Mouse (Mus musculus): Measurements from ENCODE around the gene Gdf5.

The Gdf5 gene

DNA sequence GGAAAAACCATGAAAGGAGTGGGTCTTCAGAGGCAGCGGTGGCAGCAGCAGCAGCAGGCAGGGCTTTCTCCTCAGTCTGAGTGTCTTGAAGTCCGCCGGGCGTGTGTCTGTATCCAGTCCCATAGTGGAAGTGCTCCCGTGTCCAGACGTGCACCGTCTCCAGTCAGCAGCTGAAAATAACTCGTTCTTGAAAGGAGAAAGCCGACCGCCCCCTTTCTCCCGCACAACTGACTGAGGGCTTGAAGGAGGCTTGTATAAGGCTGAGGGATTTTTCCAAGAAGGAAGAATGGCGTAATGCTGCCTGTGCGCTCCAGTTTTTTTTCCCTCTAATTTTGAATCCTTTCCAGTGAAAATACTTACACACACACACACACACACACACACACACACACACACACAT, at the start of gene Gdf5:
Gene Gdf5, minus strand, starts transcription at position 244 of the 400 bp plus-strand sequence.
- no peak for DNase-seq (ENCODE audit: low read depth)

DNA sequence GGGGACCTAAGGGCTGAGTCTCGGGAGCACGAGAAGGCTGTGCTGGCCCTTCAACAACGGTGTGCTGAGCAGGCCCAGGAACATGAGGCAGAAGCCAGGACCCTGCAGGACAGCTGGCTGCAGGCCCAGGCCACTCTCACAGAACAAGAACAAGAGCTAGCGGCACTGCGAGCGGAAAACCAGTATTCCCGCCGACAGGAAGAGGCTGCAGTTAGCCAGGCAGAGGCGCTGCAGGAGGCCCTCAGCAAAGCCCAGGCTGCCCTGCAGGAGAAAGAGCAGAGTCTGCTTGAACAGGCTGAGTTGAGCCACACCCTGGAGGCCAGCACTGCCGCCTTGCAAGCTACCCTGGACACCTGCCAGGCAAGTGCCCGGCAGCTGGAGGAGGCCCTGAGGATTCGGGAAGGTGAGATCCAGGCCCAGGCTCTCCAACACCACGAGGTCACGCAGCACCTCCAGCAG, 46.7 kb upstream of the Gdf5 start:
- DNase-seq (ENCODE audit: low read depth) = no peak

DNA sequence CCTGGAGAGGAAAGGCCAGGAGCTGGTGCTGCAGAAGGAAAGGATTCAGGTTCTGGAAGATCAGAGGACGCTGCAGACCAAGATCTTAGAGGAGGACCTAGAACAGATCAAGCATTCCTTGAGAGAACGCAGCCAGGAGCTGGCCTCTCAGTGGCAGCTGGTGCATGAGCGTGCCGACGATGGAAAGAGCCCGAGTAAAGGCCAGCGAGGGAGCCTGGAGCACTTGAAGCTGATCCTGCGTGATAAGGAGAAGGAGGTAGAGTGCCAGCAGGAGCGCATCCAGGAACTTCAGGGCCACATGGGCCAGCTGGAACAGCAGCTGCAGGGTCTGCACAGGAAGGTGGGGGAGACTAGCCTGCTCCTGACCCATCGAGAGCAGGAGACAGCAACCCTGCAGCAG, 46.0 kb upstream of the Gdf5 start:
- no peak for DNase-seq (ENCODE audit: low read depth)

DNA sequence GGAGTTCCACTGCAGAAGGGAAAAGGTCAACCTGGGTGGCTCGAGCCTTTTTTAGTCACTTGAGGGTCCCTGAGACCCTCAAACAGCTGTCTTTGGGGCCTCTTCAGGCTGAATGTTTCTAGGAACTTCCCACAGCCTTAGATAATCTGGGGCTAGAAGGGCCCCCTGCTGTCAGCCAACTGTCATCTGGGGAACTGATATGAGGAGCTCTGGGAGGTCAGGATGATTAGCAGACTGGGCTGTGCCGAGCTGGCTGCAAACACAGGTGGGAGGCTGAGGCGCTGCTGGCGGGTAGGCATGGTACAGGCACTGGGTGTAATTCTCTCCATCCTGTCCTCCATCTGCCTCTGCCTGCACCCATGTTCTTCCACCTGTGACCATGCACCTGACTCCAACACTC, 43.9 kb upstream of the Gdf5 start:
- DNase-seq (ENCODE audit: low read depth) = peak; percentile 25

DNA sequence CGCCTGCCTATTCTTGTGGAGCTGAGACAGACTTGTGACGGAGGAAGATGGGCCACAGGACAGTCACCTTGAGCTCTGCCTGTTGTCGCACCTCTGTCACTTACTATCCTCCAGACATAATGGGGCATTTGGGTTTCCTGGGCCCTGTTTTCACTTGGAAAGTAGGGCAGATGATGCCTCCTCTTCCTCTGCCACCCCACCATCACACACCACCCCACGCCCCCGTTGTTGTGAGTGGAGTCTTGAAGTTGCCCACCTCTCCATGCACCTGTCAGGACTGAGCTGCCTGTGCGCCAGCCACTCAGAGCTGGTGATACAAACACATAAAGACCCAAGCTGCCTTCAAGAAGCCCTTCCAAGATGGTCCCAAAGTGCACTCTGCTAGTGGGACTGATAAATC, 42.0 kb upstream of the Gdf5 start:
- no peak for DNase-seq (ENCODE audit: low read depth)

DNA sequence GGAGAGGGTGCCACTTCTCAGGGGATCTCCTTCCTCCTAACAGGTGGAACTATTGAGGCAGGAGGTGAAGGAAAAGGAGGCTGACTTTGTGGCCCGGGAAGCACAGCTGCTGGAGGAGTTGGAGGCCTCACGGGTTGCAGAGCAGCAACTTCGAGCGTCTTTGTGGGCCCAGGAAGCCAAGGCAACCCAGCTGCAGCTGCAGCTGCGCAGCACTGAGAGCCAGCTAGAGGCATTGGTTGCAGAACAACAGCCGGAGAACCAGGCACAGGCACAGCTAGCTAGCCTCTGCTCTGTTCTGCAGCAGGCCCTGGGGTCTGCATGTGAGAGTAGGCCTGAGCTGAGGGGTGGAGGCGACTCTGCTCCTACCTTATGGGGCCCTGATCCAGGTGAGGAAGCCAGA, 40.6 kb upstream of the Gdf5 start:
- DNase-seq (ENCODE audit: low read depth) = no peak

DNA sequence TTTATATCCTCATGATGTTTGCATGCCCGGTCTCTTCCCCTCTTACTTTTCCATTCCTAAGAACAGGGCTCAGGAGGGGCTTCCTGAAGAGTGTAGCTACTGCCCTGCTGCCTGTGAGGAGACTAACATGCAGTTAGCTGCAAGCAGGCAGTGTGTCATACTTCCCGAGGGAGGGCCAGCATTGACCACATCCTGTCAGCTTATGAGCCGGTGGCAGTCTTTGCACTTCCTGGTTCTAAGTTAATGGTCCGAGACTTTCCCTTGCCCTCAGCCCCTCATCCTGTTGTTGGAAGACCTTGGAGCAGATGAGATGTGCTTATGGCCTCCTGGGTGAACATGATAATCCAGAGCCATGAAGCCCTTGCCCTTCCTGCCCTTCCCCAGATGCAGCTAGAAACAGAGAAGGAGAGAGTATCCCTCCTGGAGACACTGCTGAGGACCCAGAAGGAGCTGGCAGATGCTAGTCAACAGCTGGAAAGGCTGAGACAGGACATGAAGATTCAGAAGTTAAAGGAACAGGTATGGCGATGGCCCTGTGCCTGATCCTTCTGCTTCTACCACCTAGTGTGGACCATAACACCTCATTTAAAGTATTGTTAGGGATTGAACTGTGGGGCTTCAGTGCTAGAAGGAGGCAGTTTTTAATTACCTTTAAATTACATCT, 34.3 kb upstream of the Gdf5 start:
- peak; percentile 55 for DNase-seq (ENCODE audit: low read depth)

DNA sequence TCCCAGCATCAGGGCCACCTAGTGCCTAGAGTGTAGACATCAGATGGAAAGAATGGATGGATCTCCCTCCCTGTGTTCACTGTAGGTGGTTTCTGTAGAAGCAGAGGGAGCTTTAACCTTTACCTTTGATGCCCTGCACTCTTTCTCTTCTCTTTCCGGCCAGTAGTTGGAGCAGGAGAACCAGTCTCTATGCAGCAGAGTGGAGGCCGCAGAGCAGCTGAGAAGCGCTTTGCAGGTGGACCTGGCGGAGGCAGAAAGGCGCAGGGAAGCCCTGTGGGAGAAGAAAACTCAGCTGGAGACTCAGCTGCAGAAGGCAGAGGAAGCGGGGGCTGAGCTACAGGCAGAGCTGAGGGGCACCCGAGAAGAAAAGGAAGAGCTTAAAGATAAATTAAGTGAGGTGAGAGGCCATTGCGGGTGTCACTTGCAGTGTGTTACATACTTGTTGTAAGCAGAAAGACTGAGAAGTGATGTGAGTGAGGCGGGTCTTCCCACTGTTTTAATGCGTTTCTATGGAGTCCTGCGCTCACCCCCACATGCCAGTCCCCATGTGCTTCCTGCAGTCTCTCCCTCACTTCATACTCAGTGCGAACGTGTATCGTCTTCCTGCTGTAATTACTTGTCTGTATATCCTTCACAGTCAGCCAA, 29.0 kb upstream of the Gdf5 start:
- no peak for DNase-seq (ENCODE audit: low read depth)

DNA sequence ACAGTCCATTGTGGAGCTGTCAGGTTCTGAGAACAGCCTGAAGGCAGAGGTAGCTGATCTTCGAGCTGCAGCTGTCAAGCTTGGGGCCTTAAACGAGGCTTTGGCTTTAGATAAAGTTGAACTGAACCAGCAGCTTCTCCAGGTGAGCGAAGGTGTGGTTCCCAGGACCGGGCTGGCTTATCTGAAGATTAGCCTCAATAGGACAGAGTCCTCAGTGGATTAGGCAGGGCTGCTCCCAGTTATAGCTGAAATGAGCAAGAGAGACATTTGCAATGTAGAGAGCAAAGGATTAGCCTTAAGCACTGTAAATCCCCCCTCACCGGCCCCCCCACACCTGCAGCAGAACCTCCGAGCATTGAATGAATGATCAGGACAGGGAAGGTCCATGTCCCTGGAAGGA, 28.2 kb upstream of the Gdf5 start:
- DNase-seq (ENCODE audit: low read depth) = no peak

DNA sequence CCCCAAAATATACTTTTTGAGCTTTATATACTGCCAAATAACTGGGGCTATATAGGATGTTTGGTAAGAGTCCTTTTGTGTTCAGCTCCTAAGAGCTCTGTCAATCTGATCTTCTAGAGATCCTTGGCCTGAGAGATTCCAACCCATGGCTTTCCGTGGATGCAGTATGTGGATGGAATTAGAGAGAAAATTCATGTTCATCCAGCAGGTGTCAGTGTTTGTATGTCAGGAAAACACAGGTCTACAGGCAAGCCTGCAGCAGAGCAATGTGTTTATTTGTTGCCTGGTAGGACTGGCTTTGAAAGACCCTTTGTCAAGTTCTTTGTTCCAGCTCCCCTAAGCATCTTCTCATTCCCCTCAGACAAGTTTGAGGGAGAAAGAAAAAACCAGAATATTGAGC, 17.8 kb upstream of the Gdf5 start:
- DNase-seq (ENCODE audit: low read depth) = no peak

DNA sequence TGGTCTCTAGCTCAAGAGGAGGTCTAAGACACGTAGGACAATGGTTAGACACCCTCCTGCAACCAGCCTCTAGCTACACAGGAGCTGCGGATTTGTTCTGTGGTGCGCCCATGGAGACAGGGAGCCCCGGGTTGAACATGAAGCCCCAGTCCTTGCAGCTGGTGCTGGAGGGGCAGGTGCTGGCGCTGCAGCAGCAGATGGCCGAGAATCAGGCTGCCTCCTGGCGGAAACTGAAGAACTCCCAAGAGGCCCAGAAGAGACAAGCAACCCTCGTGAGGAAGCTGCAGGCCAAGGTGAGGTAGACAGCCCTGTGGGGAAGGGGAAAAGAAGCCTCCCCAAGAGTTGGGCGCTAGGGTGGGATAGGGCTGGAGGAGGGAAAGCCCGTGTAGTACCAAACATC, 16.7 kb upstream of the Gdf5 start:
- no peak for DNase-seq (ENCODE audit: low read depth)

DNA sequence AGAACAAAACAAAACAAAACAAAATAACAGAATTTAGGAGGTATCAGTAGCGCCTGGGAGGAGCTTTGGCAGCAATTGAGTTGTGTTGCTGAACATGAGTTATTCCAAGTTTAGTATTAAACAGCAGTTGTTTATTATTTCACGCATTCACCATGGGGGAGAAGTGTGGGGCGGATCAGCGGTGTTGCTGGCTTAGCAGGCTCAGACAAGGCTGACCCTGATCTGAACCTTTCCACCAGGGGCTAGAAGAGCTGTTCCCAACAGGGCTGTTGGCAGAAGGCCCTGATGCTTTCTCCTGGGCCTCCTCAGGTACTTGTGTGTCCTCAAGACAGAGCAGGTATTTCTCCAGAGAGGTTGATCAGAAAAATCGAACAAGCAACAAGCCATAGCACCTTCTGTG, 14.8 kb upstream of the Gdf5 start:
- DNase-seq (ENCODE audit: low read depth) = no peak

DNA sequence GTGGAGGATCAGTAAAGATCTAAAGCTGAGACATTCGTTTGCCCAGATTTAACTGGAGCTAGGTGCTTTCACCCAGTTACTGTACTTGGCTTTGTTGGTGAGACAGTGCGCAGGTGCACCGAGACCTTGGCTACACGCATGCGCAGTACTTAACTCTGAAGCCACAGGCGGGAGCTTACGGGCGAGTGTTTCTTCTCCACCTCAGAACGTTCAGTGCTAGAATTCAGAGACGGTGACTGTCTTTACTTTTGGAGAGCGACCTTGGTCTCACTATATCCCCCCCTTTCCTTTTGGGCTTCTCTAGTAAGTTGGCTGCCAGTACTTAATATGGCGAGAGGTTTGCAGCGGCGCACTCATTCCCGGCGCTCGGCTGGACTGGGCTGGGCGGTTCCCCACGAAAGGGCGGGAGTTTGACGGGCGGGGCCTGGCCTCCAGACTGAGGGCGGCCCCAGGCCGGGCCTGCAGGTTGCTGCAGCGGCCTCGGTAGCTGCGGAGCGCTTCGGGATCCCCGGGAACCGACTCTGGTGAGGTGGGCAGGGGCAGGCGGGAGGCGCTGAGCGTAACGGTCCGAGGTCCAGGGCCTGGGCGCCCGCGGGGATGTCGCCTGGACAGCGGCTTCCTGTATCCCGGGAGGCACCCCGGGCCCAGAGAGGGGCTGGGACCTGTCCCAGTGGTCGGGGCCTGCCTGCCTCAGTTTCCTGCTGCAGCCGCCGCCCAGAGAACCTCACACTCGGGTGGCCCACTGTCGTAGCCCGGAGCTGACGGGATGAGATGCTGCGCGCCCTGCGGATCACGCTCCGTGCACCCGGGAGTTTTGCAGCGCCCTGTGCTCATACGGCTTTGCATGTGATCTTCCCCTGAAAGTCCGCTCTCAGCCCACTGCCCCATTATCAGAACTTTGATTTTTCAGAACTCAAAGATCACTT, 11.2 kb upstream of the Gdf5 start, which contains the start of gene Cep250:
Gene Cep250, plus strand, starts transcription at position 325 of the 926 bp plus-strand sequence.
- peak; percentile 77 for DNase-seq (ENCODE audit: low read depth)

DNA sequence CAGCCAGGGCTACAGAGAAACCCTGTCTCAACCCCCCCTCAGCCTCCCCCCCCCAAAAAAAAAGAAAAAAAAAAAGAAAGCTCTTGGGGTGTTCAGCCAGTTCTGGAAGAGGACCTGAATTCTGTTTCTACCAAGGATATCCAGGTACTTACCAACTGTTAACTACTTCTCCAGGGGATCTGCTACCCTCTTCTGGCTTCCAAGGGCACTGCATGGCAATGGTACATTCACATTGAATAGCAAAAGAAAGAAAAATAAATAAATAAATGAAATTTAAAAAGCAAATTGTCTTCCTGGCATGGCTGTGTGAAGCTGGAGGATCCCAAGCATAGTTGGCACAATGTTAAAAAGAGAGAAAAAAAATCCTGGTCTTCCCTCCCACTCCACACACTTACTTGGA, 6.8 kb upstream of the Gdf5 start:
- DNase-seq (ENCODE audit: low read depth) = peak; percentile 44

DNA sequence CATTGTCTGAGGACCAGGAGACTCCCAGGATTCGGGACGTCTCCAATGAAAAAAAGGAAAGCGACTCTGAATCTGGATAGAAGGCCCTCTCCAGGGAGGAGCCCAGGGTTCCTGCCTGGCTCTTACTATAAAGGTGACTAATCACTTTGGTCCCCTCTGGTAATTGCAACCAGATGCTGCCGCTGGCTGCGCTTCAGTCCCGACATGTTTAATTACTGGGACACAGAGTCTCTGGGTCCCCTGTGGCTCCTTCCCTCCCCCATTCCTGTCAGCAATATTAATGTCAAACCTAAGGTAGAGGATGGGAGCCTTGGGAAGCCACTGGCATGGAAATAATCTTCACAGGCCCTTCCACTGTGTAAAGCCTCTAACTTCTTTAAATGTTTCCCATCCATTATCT, 4.2 kb upstream of the Gdf5 start:
- no peak for DNase-seq (ENCODE audit: low read depth)

DNA sequence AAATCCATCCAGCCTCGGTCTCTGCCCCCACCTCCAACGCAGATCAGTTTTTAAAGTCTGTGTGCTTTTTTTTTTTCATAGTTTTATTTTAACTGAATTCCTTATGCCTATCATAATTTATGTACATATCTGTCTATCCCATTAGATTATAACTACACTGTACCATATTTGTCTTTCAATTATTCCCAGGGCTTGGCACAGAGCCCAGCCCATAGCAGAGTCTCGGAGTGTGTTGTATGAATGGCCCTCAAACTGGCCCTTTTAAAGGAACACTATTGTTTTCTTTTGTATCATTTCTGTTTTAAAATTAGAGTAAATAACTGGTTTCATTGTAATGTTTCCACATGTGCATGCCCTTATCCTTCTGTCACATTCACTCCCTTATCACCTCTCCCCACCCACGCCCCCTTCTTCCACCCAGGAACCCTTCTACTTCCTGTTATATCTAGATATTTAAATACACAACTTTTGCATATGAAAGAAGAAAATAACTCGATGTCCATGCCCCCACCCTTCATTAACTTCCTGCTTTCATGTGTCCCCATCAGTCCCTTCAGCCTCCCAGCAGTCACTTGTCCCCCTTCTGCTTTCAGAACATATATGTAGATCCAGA, 2.3 kb upstream of the Gdf5 start:
- DNase-seq (ENCODE audit: low read depth) = no peak

DNA sequence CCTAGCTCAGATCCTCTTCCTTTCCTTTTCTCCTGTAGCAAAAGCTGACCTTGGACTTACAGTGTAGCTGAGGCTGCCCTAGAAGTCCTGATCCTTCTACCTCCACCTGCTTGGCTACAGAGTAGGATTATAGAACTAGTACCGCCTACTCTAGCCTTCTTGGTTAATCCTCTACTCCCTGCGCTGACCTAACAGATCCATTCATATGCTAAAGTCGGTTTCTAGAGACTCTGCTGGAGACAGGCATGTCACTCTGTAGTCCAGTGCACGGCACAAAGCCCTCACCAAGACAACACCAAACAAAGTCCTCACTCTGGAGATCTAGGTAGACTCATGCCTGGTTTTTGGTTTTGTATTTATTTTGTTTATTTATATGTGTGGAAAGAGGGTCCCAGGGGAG, 1.3 kb upstream of the Gdf5 start:
- no peak for DNase-seq (ENCODE audit: low read depth)

DNA sequence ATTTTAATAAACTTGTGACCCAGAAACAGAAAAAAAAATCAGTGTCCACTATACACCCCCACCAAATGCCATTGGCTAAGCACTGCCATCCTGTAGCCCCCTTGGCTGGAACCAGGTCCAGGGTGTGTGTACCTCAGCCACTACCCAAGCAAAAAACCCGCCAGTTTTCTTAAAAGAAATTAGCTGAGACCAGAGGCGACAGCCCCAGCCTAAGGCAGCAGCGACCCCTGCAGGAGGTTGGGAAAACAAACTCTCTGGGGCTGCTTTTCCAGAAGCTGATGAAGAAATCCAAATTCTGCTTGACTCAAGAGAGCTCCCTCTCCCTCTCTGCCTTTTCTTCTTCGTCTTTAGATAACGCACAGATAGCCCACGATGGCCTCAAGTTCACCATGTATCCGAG, 902 bp upstream of the Gdf5 start:
- DNase-seq (ENCODE audit: low read depth) = peak; percentile 79

DNA sequence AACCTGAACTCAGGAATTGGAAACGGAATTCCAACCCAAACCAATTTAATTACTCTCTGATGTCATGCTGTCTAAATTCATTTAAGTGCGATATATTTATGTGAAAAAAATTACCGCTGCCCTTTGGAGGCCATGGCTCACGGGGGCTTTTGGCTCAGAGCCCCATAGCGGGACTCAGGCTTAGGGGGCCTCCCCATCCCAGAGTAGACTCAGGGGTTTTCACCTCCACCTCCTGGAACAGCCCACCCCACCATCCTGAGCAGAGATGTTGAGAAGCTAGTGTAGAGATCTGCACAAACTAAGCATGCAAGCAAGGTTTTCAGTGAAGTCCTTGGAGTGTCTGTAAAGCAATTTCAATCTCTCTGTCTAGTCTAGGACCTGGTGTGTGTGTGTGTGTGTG, 413 bp upstream of the Gdf5 start:
- no peak for DNase-seq (ENCODE audit: low read depth)

DNA sequence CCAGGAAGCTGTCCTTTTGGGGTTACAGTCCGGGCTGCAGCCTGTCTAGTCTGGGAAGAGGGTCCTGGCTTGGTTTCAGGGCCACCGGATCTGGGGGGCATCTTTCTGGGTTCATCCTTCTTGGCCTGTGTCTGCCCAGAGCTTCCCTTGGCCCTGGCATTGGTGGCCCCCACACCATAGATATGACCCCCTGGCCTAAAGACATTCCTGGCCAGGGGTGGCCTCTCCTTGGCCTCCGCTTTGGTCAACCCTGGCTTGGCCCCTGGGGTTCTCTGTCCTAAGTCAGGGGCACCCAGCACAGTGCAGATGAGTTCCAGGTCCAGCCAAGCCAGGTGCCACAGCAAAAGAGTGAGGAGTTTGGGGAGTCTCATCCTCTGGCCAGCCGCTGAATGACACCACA, 482 bp downstream of the Gdf5 start:
- DNase-seq (ENCODE audit: low read depth) = no peak

DNA sequence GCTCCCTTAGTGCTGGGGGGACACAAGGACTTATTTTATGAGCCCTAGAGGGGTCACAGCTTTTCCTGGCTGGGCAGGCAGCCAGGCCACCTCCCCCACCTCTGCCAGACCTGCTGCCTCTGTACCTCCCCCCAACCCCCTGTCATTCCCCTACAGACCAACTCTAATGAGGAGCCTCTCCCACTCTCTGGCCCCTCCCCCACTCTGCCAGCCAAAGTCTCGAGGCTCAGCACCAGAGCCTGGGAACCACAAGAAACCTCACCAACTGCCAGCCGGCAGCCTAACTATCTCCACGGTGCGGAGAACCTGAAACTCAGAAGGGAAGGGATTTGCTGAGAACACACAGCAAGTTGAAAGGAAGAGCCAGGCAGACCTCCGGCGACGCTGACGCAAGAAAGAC, 1.7 kb downstream of the Gdf5 start:
- no peak for DNase-seq (ENCODE audit: low read depth)

DNA sequence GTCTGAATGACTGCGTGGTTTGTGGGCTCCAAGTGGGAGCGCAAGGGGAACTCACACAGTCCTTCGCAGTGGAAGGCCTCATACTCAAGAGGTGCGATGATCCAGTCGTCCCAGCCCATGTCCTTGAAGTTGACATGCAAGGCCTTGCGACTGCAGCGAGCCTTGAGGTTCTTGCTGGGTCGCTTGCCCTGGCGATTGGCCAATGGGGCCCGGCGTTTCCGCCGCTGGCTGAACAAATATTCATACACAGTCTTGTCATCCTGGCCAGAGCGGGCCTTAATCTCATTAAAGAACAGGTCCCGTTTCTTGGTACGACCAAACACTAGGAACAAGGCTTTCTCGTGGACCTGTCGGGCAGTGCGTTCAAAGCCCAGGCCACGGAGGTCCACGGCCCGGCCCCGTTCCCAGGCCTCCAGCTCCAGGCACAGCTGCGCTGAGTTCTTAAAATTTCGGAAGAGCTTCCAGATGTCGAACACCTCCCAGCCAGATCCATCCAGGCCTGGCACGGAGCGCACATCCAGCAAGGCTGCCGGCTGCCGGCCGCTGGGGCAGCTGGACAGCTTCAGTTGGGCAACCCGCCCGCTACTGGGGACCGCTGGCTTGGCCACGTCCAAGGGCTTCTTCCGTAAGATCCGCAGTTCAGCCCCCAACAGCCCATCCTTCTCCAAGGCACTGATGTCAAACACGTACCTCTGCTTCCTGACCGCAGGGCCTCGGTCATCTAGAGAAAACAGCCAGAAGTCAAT, 3.3 kb downstream of the Gdf5 start:
- DNase-seq (ENCODE audit: low read depth) = no peak
